15 mouse cellular contexts compared by ENCODE assay signal in the genomic region with DNA sequence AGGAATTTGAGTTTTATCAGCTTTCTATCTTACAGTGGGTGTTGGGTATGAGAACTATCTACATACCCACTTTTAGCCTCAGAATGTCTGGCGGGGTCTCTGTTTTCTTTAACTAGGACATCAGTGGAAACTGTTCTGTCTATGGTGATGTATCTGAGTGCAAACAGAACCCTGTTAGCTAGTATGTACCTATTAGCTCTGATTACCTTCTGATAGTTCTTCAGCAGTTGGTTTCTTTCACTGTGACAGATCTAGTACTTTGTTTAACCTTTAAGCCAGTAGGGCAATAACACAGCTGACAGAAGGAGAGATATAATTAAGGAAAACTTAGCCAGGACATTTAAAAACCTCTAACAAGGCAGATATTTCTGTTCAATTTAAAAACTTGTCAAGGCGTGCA.
"Had no signal": no experiment of that assay in that cellular context is flagged by ENCODE, and none has a peak within 500 bp of the region (broad histone marks: within the 10 kb centered on the region; RNA-seq: fewer than 3 reads in every experiment).

No protein-coding gene starts in this region.

- ATAC-seq: inflammation-experienced regulatory T-cells, adult 6 months; liver, embryonic 12.5 days had no signal

- H3K4me2 ChIP-seq: limb, embryonic 15.5 days; liver, embryonic 12.5 days; lung, embryonic 14.5 days; neural tube, embryonic 12.5 days had no signal

- H3K4me3 ChIP-seq: left cerebral cortex, adult 2 months; limb, embryonic 15.5 days; liver, embryonic 12.5 days; midbrain, embryonic 10.5 days; neural tube, embryonic 12.5 days had no signal

- H3K9ac ChIP-seq: limb, embryonic 15.5 days; liver, embryonic 12.5 days; lung, embryonic 14.5 days; neural tube, embryonic 12.5 days had no signal

- H3K9me3 ChIP-seq: limb, embryonic 15.5 days; liver, embryonic 12.5 days; midbrain, embryonic 10.5 days; neural tube, embryonic 12.5 days had no signal

- H3K27me3 ChIP-seq: limb, embryonic 15.5 days; liver, embryonic 12.5 days; neural tube, embryonic 12.5 days had no signal

- H3K4me1 ChIP-seq: limb, embryonic 15.5 days; liver, embryonic 12.5 days; midbrain, embryonic 10.5 days; neural tube, embryonic 12.5 days had no signal

- H3K36me3 ChIP-seq: limb, embryonic 15.5 days; liver, embryonic 12.5 days; midbrain, embryonic 10.5 days; neural tube, embryonic 12.5 days had no signal

- H3K27ac ChIP-seq: left cerebral cortex, adult 2 months; limb, embryonic 15.5 days; liver, embryonic 12.5 days; midbrain, embryonic 10.5 days; neural tube, embryonic 12.5 days had no signal

- DNase-seq: kidney, adult 2 months; kidney, postnatal 14 days; lung, postnatal 10 days; lung, postnatal 4 days; midbrain, embryonic 14.5 days; retina, postnatal 1 day; thymus, adult 18-20 months; thymus, postnatal 14 days had no signal
